Mouse (Mus musculus) cerebellum, adult (tissue): ENCODE data around the gene Zfp428.
"Not testable (repeated sequence)": the region's sequence is repeated elsewhere in the genome, so short reads cannot be mapped to it uniquely, and the experiment has no call there.

ENCODE experiments used
- ATAC-seq: cut with Nextera tagmentation; 2 replicates; pipeline ENCODE4 v1.9.2; 2017; ENCODE audit warnings: mild to moderate bottlenecking, moderate library complexity, mixed read lengths; ENCODE audit not compliant: insufficient number of reproducible peaks, low FRiP score, low TSS enrichment

Zfp428 gene

DNA sequence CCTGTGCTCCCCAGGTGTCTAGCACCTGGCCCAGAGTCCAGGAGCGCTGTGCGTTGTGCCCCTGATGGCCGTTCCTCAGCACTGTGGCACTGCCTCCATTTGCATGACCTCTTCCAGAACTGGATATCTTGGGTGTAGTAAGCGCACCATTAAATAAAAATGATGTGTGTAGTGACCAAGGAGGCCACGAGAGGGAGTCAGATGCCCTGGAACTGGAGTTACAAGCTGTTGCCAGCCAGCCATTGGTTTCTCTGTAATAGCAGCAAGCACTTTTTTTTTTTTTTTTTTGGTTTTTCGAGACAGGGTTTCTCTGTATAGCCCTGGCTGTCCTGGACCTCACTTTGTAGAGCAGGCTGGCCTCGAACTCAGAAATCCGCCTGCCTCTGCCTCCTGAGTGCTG, 9.5 kb downstream of the Zfp428 start:
- ATAC-seq, result not testable (repeated sequence)

DNA sequence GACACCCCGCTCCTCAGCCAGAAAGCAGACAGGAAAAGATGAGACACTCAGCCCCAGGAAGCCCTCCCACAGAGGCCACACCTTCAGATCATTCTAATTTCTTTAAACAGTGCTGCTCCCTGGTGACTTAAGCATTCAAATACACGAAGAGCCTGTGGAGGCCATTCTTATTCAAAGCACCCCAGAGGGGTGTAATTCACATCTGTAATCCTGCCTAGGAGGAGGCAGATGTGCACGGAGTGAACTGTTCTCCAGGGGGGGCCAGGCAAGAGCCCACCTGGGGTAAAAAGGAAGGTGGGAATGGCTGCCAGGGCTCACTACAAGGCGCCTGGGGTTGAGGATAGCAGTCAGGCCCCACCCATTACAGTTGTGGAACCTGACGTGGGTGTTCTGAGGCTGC, 10.3 kb downstream of the Zfp428 start:
- no peak for ATAC-seq

DNA sequence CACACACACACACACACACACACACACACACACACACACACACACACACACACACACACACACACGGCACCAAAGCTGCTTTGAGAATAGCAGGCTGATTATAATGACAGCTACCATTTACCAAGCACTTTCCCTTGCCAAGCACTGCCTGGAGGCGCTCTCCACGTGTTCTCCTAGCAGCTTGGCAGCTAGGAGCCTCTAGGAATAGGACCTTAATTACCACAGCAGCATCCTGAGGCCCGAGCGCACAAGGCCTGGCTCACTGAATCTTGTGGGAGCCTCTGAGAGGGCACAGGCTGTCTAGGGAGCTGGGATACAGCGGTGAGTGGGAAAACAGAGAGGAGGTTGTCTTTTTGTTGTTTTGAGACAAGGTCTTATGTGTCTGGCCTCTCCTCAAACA, 10.8 kb downstream of the Zfp428 start:
- ATAC-seq, result no peak

DNA sequence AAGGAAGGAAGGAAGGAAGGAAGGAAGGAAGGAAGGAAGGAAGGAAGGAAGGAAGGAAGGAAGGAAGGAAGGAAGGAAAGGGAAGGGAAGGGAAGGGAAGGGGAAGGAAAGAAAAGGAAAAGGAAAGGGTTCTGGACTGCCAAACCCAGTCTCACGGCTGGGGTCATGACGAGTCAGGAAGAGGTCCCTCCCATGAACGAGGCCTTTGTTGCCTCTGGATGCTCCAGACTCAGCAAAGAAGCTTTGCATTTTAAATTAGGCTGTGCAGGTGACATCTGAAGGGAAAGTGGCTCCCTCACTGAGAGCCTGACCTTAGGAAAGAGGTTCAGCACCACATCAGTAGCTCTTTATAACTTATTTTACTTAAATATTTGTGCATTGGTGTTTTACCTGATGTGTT, 12.3 kb downstream of the Zfp428 start:
- ATAC-seq, result no peak

DNA sequence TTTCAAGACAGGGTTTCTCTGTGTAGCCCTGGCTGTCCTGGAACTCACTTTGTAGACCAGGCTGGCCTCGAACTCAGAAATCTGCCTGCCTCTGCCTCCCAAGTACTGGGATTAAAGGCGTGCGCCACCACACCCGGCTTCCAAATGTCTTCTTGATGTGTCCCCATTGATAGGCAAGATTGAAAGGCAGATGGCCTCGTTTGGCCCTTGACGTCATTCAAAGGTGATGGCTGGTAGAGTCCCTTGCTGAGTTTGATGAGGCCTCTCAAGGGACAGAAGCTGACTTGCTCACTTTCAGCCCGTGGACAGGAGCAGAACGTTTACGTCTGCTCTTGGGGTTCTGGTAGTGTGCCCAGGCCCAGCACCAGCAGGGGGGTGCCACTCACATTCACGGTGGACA, 13.2 kb downstream of the Zfp428 start:
- ATAC-seq, result not testable (repeated sequence)

DNA sequence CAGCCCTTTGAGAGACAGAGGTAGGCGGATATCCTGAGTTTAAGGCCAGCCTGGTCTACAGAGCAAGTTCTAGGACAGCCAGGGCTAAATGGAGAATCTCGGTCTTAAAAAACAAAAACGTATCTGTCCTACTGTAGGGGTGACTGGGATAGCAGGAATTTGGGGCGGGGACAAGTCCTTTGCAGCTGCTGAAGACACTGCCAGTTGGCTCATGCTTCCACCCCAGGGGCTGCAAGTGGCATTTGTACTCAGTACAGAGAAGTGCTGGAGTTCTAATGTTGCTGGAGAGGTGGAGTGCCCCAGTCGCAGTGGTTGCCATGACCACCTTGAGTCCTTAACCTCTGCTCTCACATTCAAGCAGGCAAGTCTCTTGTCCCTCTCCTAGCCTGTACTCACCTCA, 16.0 kb downstream of the Zfp428 start:
- ATAC-seq, result no peak

DNA sequence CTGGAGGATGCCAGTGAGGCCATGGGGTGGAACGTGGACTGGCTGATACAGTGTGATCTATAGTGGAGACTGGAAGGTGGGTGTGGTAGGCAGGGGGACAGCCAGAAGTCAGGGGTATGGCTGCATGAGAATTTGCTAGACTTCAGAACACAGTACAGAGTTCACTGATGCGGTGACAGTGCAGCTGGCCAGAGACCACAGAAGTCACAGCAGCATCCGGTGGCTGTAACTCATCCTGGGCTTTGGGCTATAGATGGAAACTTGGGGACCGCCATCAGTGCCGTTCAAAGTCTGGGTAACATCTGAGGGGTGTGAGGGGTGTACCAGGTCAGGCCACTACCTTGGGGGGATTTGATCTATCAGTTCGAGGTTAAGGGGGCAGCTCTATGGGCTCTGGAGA, 16.9 kb downstream of the Zfp428 start:
- ATAC-seq, result no peak

DNA sequence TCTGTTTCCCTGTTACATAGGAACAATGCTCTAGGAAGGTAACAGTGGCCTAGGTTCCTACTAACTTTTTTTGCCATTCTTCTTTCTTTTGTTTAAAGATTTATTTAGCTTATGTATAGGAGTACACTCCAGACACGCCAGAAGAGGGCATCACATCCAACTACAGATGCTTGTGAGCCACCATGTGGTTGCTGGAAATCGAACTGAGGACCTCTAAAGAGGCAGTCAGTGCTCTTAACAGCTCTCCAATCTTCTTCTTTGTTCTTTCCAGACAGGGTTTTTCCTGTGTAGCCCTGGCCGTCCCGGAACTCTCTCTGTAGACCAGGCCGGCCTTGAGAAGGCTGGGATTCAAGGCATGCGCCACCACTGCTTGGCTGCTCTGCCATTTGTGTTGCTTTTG, 18.2 kb downstream of the Zfp428 start:
- no peak for ATAC-seq

DNA sequence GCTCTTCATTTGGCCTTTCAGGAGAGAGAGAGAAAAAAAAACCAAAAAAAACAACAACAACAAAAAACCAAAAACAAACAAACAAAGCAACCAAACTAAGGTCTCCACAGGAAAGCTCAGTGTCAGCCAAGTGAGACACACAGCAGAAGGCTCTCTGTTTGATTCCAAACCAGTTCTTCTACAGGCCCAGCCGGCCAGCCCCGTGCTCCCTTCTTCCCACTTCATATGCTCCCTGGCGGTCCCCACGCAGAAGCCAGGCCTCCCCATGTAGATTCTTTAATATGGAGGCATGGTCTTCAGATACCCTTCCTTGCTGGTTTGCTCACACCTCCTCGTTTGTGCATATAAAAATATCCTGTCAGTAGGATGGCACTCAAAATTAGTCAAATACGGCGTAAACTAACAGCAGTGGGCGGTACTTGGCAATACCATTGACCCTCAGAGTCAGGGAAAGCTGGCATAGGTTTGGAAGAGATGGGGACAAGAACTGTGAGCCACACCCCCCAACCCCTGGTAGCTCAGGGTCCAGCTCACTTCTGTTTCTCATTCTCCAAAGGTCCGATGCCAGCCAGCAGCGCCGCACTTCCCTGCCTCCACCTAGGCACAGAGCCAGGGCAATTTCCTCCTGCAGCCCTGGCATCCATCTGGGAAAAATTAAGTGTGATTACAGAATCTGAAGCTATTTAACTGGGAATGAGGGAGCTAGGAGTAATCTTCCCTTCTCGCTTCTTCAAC, 19.0 kb downstream of the Zfp428 start:
- no peak for ATAC-seq

DNA sequence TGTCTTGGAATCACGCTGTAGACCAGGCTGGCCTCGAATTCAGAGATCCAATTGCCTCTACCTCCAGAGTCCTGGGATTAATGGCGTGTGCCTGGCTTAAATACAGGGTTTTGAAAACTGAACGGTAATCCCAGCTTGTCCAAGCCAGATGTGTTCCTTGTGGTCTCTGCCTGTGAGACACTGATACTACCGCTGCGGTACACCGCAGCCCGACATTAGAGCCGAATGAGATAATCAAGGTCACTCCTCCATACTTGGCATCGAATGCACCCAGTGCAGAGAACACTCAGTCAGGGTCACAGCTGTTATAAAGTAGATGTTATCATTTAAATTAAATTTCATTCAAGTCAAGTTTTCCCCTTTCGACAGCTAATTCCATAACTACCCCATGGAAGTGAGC, 22.1 kb downstream of the Zfp428 start:
- ATAC-seq, result no peak

DNA sequence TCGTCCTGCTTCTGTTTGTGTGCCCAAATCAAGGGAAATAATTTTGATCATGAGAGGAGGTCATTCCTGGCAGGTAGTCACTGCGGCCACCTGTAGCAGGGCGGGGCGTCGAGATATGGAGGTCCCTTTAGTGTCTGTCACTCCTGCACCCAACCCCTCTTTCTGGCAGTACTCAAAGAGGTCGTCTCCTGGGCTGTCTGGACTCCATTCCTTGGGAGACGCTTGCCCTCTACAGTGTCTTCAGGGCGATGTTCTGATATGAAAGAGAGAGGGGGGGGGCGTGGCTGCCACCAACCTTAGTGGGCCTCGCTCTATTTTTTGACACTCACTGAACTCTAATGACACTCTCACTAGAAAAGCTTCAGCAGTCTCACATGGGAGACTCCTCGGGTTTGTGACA, 22.8 kb downstream of the Zfp428 start:
- ATAC-seq, result no peak

DNA sequence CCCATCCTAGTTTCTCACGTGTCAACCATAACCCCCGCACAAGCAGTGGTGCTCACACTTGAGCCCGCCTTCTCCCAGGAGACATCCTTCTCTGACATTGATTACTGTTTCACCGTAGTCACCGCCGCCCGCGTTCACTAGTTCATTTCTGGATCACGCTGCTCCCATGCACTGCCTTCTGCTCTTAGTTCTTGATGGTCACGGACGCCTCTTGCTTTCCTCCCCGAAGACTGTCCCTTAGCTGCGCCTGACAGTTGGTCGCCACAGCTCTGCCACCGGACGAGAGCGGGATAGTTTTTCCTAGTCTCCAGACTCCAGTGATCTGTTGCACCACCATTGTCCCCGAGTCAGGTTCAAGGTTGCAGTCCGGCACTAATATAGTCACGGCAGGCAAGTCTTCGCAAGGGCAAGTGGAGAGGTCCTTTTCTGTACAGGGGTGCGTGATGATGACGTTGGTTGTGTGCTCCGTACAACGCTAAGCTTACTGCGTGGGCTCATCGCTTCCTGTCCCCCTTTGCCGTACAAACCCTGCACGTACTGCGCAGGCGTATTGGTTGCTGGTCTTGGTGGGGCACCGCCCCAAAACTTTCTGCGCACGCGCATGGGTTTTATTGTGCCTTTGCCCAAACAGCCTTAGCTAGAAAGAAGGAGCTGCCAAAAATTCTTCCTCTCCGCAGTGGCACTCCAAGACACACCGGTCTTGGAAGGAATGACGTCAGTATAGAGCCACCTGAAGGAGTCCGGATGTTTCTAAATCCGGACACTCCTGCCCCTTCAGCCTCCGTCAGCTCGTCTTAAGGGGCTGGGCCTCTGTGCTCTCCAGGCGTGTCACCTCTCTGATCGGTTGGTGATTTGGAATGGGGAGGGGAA, 23.5 kb downstream of the Zfp428 start, which contains the start of gene Irgq:
TSS of gene Irgq (plus strand) at position 628 of the 870 bp plus-strand sequence.
- peak; percentile 91 for ATAC-seq

DNA sequence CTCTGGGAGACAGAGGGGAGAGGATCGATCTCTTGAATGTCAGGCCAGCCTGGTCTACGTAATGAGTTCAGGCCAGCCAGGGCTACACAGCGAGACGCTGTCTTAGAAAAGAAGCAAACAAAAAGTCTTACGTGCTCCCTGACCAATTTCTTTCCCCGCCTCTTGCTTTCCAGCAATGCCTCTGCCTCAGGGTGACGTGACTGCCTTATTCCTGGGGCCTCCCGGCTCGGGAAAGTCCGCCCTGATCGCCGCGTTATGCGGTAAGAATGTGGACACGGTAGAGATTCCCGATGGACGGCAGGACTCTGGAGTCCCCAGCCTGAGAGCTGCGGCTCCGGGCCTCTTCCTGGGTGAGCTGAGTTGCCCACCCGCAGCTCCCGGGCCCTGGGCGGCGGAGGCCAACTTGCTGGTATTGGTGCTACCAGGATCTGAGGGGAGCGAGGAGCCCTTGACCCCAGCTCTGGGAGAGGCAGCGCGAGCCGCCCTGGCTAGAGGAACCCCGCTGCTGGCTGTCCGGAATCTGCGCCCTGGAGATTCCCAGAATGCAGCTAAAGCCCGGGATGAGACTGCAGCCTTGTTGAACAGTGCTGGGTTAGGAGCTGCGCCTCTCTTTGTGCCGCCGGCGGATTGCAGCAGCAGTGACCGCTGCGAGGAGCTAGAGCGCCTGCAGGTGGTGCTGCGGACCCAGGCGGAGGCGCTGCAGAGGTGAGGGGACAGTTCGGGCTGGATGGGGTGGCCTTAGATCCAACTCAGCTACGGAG, 24.6 kb downstream of the Zfp428 start:
- ATAC-seq, result peak; percentile 24; the same call in 1 of the 2 replicates

DNA sequence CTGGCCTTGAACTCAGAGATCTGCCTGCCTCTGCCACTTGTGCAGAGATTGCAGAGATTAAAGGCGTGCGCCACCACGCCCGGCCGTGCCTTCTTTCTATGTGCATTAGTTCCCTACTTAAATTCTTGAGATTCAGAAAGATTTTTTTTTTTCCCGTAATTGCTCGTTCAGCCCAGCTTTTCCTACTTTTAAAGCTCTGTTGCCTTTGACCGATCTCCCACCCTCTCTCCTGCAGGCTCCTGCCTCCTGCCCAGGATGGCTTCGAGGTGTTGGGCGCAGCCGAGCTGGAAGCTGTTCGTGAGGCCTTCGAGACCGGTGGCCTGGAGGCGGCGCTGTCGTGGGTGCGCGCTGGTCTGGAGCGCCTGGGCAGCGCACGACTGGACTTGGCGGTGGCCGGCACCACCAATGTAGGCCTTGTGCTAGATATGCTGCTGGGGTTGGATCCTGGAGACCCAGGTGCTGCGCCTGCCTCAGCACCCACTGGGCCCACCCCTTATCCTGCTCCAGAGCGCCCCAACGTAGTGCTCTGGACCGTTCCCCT, 26.3 kb downstream of the Zfp428 start:
- no peak for ATAC-seq

DNA sequence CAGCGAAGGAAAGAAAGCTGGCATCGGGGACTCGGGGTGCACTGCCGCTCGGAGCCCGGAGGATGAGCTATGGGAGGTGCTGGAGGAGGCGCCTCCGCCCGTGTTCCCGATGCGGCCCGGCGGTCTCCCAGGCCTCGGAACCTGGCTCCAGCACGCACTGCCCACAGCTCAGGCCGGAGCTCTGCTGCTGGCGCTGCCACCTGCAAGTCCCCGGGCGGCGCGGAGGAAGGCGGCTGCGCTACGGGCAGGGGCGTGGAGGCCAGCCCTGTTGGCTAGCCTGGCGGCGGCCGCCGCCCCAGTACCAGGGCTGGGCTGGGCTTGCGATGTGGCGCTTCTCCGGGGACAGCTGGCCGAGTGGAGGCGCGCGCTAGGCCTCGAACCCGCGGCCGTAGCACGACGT, 27.0 kb downstream of the Zfp428 start:
- ATAC-seq, result no peak

DNA sequence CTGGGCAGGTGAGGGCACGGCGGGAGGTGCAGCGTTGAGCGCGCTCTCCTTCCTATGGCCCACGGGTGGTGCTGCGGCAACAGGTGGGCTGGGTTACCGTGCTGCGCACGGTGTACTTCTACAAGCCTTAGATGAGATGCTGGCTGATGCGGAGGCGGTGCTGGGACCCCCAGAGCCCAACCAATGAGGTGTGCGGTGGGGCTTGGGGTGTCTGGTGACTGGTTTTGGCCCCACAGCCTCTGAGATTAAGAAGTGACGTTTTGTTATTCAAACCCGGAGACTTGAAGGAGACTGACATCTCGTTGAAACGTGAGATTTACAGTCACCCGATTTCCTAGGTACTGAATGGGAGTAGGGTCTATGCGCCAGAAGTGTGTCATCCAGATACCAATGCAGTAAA, 27.5 kb downstream of the Zfp428 start:
- ATAC-seq, result no peak

DNA sequence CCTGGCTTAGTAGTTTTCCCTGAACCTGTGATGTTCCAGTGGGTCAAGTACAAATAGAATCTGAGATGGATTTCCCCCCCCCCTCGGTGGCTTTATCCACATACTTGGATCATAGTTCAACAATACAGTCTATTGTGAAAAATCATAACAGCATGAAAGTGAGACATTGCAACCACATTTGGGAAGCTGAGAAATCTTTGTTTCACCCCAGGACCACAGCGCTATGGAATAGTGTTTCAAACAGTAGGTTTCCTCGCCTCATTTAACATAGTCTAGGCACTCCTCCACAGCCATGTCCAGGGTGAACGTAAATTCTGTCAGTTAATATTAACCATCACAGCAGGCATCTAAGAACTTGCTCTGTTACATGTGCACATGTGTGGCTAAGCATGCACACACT, 30.3 kb downstream of the Zfp428 start:
- ATAC-seq, result no peak

DNA sequence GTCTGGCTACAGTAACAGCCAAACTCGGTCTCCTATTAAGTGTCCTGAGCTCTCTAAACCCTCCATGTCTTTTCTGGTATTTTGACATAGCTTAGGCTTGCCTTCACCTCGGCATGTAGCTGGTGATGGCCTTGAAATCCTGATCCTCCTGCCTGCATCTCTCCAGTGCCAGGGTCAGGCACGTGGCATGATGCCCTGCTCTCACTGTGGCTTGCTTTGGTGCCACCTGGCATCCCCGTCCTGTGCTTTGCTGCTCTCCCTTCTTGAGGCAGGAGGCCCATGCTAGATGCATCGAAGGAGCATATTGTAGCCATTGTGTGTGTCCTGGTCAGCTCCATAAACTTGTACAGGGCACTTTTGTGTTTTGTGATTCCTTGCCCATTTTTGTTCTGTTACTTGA, 30.8 kb downstream of the Zfp428 start:
- peak; percentile 80; the same call in 1 of the 2 replicates for ATAC-seq

DNA sequence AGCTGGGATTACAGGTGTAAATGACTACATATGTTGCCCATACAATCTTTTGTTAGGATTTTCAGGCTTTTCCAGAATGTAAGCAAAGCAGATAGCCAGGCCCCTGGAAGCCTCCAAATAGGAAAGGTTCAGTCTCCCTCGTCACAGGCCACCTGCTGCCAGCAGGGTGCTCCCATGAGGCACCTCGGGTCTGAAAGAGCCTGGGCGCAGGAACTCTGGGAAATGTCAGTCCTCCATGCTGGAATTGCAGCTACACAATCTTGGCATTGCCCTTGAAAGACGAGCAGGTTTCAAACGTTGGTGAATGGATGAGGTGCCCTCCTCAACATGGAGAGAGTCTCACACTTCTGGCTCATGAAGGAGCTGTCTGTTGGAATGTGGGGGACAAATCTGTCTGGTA, 31.3 kb downstream of the Zfp428 start:
- no peak for ATAC-seq

DNA sequence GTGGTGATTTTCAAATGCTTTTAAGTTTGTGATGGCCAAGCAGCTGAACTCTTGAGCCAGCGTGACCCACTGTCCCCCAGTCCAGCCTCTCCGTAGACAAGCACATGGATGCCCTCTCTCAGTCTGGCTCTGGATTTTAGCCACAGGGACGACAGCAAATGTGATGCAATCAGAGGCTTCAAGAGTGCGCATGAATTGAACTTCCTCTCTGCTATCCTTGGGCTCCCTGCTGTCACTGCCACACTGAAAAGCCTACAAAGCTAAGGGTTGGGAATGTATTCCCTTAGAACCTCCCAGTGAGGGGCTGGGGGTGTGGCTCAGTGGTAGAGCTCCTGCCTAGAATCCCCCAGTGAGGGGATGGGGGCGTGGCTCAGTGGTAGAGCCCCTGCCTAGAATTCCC, 31.9 kb downstream of the Zfp428 start:
- ATAC-seq, result no peak

DNA sequence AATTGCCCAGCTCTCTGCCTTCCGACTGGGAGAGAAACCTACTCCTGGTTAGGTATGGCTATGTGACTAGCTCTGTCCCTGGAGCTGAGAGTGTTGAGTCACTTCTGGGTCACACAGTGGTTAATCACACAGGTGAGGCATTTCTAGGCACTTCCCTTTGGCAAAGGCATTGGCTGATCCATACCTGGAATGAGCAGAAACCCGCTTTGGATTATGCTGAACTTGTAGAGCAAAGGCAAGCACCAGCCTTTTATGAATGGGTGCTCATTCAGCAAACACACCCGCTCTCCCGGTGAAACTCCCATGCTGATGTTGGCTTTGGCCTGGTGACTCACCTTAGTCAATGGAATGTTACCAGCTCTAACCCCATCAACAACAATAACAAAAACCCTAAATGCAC, 32.9 kb downstream of the Zfp428 start:
- ATAC-seq, result no peak
